Mouse (Mus musculus): ENCODE measurements around the gene Rftn2.

DNA sequence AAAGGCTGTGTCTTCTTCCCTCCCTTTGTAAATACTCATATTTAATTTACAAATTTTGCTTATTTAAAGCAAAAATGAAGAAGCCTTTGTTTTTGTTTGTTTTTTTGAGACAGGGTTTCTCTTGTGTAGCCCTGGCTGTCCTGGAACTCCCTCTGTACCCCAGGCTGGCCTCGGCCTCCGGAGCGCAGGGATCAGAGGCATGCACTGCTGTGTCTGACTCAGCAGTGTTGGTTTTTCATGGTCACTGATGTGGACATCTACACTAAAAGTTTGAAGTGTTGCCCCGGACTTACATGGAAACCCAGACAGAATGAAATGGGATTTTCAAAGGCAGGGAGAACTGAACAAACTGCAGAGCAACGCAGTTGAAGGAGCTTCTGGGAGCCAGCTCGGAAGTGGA is 19.0 kb downstream of the Rftn2 start:
- TF ChIP-seq CTCF (IDR thresholded peaks at IDR 0.05; ENCODE audit: borderline replicate concordance, extremely low read depth, insufficient read depth, insufficient read length) (no peak), POLR2A (IDR thresholded peaks at IDR 0.05; ENCODE audit: borderline replicate concordance, extremely low read depth, insufficient read depth, insufficient read length, poor library complexity, severe bottlenecking) (no peak)
